Mouse (Mus musculus) limb, embryonic 11.5 days (tissue): Measurements from ENCODE around the gene Aimp1. TPM values are rescaled to one million over a fixed set of nuclear protein-coding genes. Genes with fewer than 3 reads are reported as not detected.

Experiments used
- ATAC-seq: fragments of 200-750 bp; cut with Nextera tagmentation; 2 replicates; pipeline ENCODE4 v1.8.0; 2017; ENCODE audit warnings: low read depth; ENCODE audit not compliant: insufficient number of reproducible peaks, low FRiP score, low TSS enrichment
- DNase-seq: peaks from one replicate; pipeline ENCODE4 v3.0.0-alpha.2; 2015; ENCODE audit warnings: low spot score
- H3K27ac ChIP-seq: fragments of 300-500 bp; sonication (generic); replicated peaks from 2 replicates; pipeline ENCODE4 v1.5.1; 2014; ENCODE audit warnings: low read depth, mild to moderate bottlenecking, low read length
- H3K27me3 ChIP-seq: fragments of 300-500 bp; sonication (generic); 2 replicates; pipeline ENCODE4 v1.6.1; 2014; ENCODE audit warnings: mild to moderate bottlenecking, low read length, mixed read lengths; ENCODE audit not compliant: control insufficient read depth, insufficient read depth
- H3K36me3 ChIP-seq: fragments of 300-500 bp; sonication (generic); 2 replicates; pipeline ENCODE4 v1.6.1; 2014; ENCODE audit warnings: mild to moderate bottlenecking, low read length, moderate library complexity, mixed read lengths; ENCODE audit not compliant: control insufficient read depth, insufficient read depth
- H3K4me1 ChIP-seq: fragments of 300-500 bp; sonication (generic); 2 replicates; pipeline ENCODE4 v1.6.1; 2014; ENCODE audit warnings: low read length, mixed read lengths; ENCODE audit not compliant: control insufficient read depth, insufficient read depth
- H3K4me2 ChIP-seq: fragments of 300-500 bp; sonication (generic); 2 replicates; pipeline ENCODE4 v1.6.1; 2014; ENCODE audit warnings: low read depth, mild to moderate bottlenecking, moderate library complexity; ENCODE audit not compliant: severe bottlenecking
- H3K4me3 ChIP-seq: fragments of 300-500 bp; sonication (generic); 2 replicates; pipeline ENCODE4 v1.5.1; 2014; ENCODE audit warnings: low read depth, low read length
- H3K9ac ChIP-seq: fragments of 300-500 bp; sonication (generic); 2 replicates; pipeline ENCODE4 v1.6.1; 2014; ENCODE audit warnings: mild to moderate bottlenecking, low read length
- H3K9me3 ChIP-seq: fragments of 300-500 bp; sonication (generic); 2 replicates; pipeline ENCODE4 v1.6.1; 2016; ENCODE audit warnings: low read length; ENCODE audit not compliant: control insufficient read depth
- WGBS: fragments of 180-500 bp; shearing (Covaris S2); extraction: QIAGEN DNeasy Blood & Tissue Kit; methylation state at CpG from one replicate; pipeline ENCODE4 v1.1.7; 2014; 5-methylcytosine and 5-hydroxymethylcytosine counted together
- polyA plus RNA-seq: library from polyadenylated mRNA; unstranded; fragments of >200 nt; fragmentation: Nextera tagmentation; extraction: Ambion mirVana; gene quantifications from 2 replicates; pipeline ENCODE4 v1.2.1, GENCODE M21; 2014

The Aimp1 gene
- polyA plus RNA-seq, 1 experiment from 2014 or later, result 96.6 TPM

- no peaks in the 10 kb centered on the region for H3K9me3 ChIP-seq
- H3K4me3 ChIP-seq, result no peak overlapping the region
- no peak for DNase-seq
- no peaks in the 10 kb centered on the region for H3K27me3 ChIP-seq
- ATAC-seq, result no peak
- H3K4me2 ChIP-seq, result no peak overlapping the region
- H3K36me3 ChIP-seq, result no peaks in the 10 kb centered on the region
- no peaks in the 10 kb centered on the region; the same call in 1 of the 2 replicates for H3K4me1 ChIP-seq
- WGBS, result 88% methylated on average over 2 of the region's 2 CpGs
- H3K9ac ChIP-seq, result no peak overlapping the region
- H3K27ac ChIP-seq, result no peak overlapping the region
Observed at GRCm38 (mm10) chr3:132677494-132677893, 6.7 kb downstream of the Aimp1 start.

GRCm38 (mm10) chr3:132655955-132656354 is 28.2 kb downstream of the Aimp1 start:
- no peak overlapping the region for H3K9ac ChIP-seq
- H3K4me3 ChIP-seq, result no peak overlapping the region
- no peaks in the 10 kb centered on the region for H3K4me1 ChIP-seq
- no peak overlapping the region for H3K4me2 ChIP-seq
- no peak for ATAC-seq
- H3K36me3 ChIP-seq, result peaks cover 2% of the 10 kb centered on the region
- no peak for DNase-seq
- H3K27me3 ChIP-seq, result no peaks in the 10 kb centered on the region
- no peaks in the 10 kb centered on the region for H3K9me3 ChIP-seq
- no peak overlapping the region for H3K27ac ChIP-seq
- WGBS, result 93% methylated on average over 2 of the region's 2 CpGs

GRCm38 (mm10) chr3:132653959-132654358 is 30.2 kb downstream of the Aimp1 start:
- 87% methylated on average over 7 of the region's 7 CpGs for WGBS
- Histone ChIP-seq H3K4me2 (no peak overlapping the region), H3K27ac (no peak overlapping the region), H3K36me3 (peaks cover under 1% of the 10 kb centered on the region; the same call in 1 of the 2 replicates), H3K4me1 (no peaks in the 10 kb centered on the region), H3K9ac (no peak overlapping the region), H3K4me3 (no peak overlapping the region), H3K27me3 (no peaks in the 10 kb centered on the region), H3K9me3 (no peaks in the 10 kb centered on the region)
- ATAC-seq (no peak), DNase-seq (no peak)

- no peak overlapping the region for H3K4me2 ChIP-seq
- no peak overlapping the region for H3K27ac ChIP-seq
- no peak for DNase-seq
- no peaks in the 10 kb centered on the region for H3K9me3 ChIP-seq
- whole genome bisulfite sequencing, result 93% methylated on average over 3 of the region's 3 CpGs
- no peaks in the 10 kb centered on the region for H3K4me1 ChIP-seq
- H3K9ac ChIP-seq, result no peak overlapping the region
- no peak overlapping the region for H3K4me3 ChIP-seq
- no peaks in the 10 kb centered on the region for H3K27me3 ChIP-seq
- no peak for ATAC-seq
- no peaks in the 10 kb centered on the region for H3K36me3 ChIP-seq
Observed at GRCm38 (mm10) chr3:132651776-132652175, 32.4 kb downstream of the Aimp1 start.

GRCm38 (mm10) chr3:132650191-132650590 is 34.0 kb downstream of the Aimp1 start:
- no peak for DNase-seq
- H3K36me3 ChIP-seq, result no peaks in the 10 kb centered on the region
- ATAC-seq, result no peak
- H3K9me3 ChIP-seq, result no peaks in the 10 kb centered on the region
- H3K4me1 ChIP-seq, result no peaks in the 10 kb centered on the region
- WGBS, result 83% methylated on average over 5 of the region's 5 CpGs
- no peak overlapping the region for H3K4me2 ChIP-seq
- H3K27me3 ChIP-seq, result no peaks in the 10 kb centered on the region
- no peak overlapping the region for H3K9ac ChIP-seq
- H3K27ac ChIP-seq, result no peak overlapping the region
- H3K4me3 ChIP-seq, result no peak overlapping the region

- H3K27me3 ChIP-seq, result no peaks in the 10 kb centered on the region
- 90% methylated on average over 7 of the region's 7 CpGs for WGBS
- H3K9ac ChIP-seq, result no peak overlapping the region
- no peaks in the 10 kb centered on the region for H3K36me3 ChIP-seq
- H3K9me3 ChIP-seq, result no peaks in the 10 kb centered on the region
- no peak for ATAC-seq
- no peak overlapping the region for H3K27ac ChIP-seq
- no peak overlapping the region for H3K4me2 ChIP-seq
- H3K4me3 ChIP-seq, result no peak overlapping the region
- no peaks in the 10 kb centered on the region for H3K4me1 ChIP-seq
- no peak for DNase-seq
Observed at GRCm38 (mm10) chr3:132649368-132649767, 34.8 kb downstream of the Aimp1 start.

GRCm38 (mm10) chr3:132646814-132647213 is 37.4 kb downstream of the Aimp1 start:
- ATAC-seq, result no peak
- no peak for DNase-seq
- Histone ChIP-seq H3K4me2 (no peak overlapping the region), H3K9me3 (no peaks in the 10 kb centered on the region), H3K27me3 (no peaks in the 10 kb centered on the region), H3K27ac (no peak overlapping the region), H3K4me3 (no peak overlapping the region), H3K4me1 (no peaks in the 10 kb centered on the region), H3K36me3 (no peaks in the 10 kb centered on the region), H3K9ac (no peak overlapping the region)
- 48% methylated on average over 1 of the region's 1 CpGs for WGBS

- ATAC-seq, result no peak
- WGBS, result 89% methylated on average over 4 of the region's 4 CpGs
- no peaks in the 10 kb centered on the region for H3K4me1 ChIP-seq
Observed at GRCm38 (mm10) chr3:132644071-132644470, 40.1 kb downstream of the Aimp1 start.

GRCm38 (mm10) chr3:132637080-132637479 is 47.1 kb downstream of the Aimp1 start:
- Histone ChIP-seq H3K27ac (no peak overlapping the region), H3K4me3 (no peak overlapping the region), H3K27me3 (no peaks in the 10 kb centered on the region), H3K4me1 (no peaks in the 10 kb centered on the region), H3K4me2 (no peak overlapping the region), H3K9ac (no peak overlapping the region), H3K9me3 (no peaks in the 10 kb centered on the region), H3K36me3 (no peaks in the 10 kb centered on the region)
- WGBS, result 92% methylated on average over 3 of the region's 3 CpGs
- ATAC-seq (no peak), DNase-seq (no peak)

More at GRCm38 (mm10) chr3:132644071-132644470, 40.1 kb downstream of the Aimp1 start:
- H3K9me3 ChIP-seq, result no peaks in the 10 kb centered on the region
- H3K9ac ChIP-seq, result no peak overlapping the region
- no peaks in the 10 kb centered on the region for H3K36me3 ChIP-seq
- no peak for DNase-seq
- no peaks in the 10 kb centered on the region for H3K27me3 ChIP-seq
- H3K27ac ChIP-seq, result no peak overlapping the region
- H3K4me3 ChIP-seq, result no peak overlapping the region
- no peak overlapping the region for H3K4me2 ChIP-seq
